Mouse (Mus musculus) lung, adult 2 months (tissue): Measurements from ENCODE around the gene Creg2. TPM values are rescaled to one million over a fixed set of nuclear protein-coding genes. Genes with fewer than 3 reads are reported as not detected.

Experiments used
- DNase-seq: peaks from one replicate; pipeline ENCODE4 v3.0.0; 2022
- H3K4me1 ChIP-seq: fragments of 200-500 bp; 2 replicates; pipeline ENCODE4 v1.6.1; 2011; ENCODE audit warnings: low read length; ENCODE audit not compliant: control insufficient read depth, insufficient read depth
- H3K4me3 ChIP-seq: fragments of 200-500 bp; replicated peaks from 2 replicates; pipeline ENCODE3; 2011; ENCODE audit warnings: low read depth, mild to moderate bottlenecking, control low read depth, low read length; ENCODE audit errors: extremely low read depth
- CTCF ChIP-seq: fragments of 200-500 bp; IDR thresholded peaks from 2 replicates; pipeline ENCODE4 v1.5.1; 2011; ENCODE audit warnings: mild to moderate bottlenecking, low read length, control low read depth; ENCODE audit not compliant: insufficient read depth
- POLR2A ChIP-seq: fragments of 200-500 bp; IDR thresholded peaks from 2 replicates; pipeline ENCODE4 v1.6.1; 2011; ENCODE audit warnings: low read depth, mild to moderate bottlenecking, control low read depth, low read length, borderline replicate concordance; ENCODE audit errors: extremely low read depth
- WGBS: fragments of 180-500 bp; shearing (Covaris S2); methylation state at CpG from one replicate; pipeline ENCODE4 v1.1.7; 2018; 5-methylcytosine and 5-hydroxymethylcytosine counted together
- polyA plus RNA-seq: library from polyadenylated mRNA; depleted of rRNA; stranded (reverse); fragments of >200 nt; gene quantifications from 2 replicates; pipeline ENCODE4 v1.2.3, GENCODE M21; 2012; rRNA removed

Creg2 gene
- polyA plus RNA-seq, 1 experiment, result 0.07 TPM

GRCm38 (mm10) chr1:39579139-39579538 lies 72.1 kb downstream of the Creg2 start:
- no peak for DNase-seq
- TF ChIP-seq CTCF (no peak), POLR2A (no peak)
- peaks cover 2% of the 10 kb centered on the region; the same call in 1 of the 2 replicates for H3K4me1 ChIP-seq
- no peak overlapping the region for H3K4me3 ChIP-seq
- WGBS, result 51% methylated on average over 6 of the region's 6 CpGs

DNA sequence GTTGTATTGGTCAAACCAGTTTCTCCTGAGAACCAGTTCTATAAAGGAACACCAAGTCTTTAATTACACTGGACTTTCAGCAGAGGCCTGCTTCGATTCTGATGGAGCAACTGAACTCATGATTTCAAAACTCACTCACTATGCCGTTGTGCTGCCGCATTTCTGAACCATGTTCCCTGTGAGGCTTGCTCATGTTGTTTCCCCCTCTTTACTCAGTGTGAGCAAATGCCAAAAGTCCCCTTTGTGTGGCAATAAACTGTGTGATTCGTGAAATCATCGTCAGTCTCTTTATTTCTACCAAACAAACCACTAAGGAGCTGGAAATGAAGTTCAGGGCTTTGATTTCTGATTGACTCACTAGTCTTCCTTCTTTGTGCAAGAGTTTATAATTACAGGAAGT lies 72.8 kb downstream of the Creg2 start:
- no peak for DNase-seq
- WGBS, result 57% methylated on average over 5 of the region's 5 CpGs
- TF ChIP-seq CTCF, result no peak
- TF ChIP-seq POLR2A, result no peak
- no peak overlapping the region for H3K4me3 ChIP-seq
- H3K4me1 ChIP-seq, result peaks cover 2% of the 10 kb centered on the region; the same call in 1 of the 2 replicates

- Histone ChIP-seq H3K4me1 (peaks cover 2% of the 10 kb centered on the region; the same call in 1 of the 2 replicates), H3K4me3 (peak within 1 kb of the TSS; percentile 88)
- TF ChIP-seq CTCF (no peak), POLR2A (peak; percentile 59; the same call in 1 of the 2 replicates)
- peak; percentile 97 for DNase-seq
- WGBS, result 1% methylated on average over 49 of the region's 49 CpGs
These were observed 74.0 kb downstream of the Creg2 start, which contains the start of gene Rnf149 for GRCm38 (mm10) chr1:39577253-39577705. Gene Rnf149 (minus strand): TSS chr1:39577405.

DNA sequence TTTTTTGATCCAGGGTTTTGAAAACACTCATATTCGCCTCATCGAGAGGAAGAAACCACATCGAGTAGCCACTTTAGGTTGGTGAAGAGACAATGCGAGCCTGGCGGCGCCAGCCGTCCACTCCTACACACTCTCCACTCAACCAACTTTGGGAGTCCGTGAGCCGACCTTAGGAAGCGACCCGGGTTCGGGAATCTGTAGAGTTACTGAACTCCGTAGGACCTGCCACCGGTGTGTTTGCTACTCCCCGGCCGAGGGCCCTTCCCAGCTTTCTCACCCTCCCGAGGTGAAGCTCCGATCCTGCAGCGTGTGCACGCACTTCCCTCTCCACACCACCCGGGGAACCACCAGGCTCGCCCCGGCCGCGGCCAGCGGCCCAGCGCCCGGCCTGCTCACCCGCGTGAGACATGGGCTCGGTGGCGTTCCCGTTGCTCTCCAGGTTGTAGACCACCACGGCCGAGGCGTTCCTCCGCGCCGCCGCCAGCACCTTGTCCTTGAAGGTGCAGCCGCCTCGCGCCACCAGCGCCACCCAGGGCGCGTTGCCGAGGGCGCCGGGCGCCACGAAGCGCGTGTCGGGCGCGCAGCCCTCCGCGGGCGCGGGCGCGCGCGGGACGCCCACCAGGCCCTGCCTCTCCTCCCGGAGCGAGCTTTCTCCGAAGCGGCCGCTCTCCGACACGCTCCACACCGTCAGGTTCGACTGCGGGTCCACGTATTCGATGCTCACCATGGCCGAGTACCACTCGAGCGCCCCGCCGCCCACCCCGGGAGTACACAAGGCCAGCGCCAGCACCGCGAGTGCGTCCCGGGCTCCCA lies 74.6 kb downstream of the Creg2 start:
- peak; percentile 74 for DNase-seq
- peak overlapping the region; percentile 88 for H3K4me3 ChIP-seq
- peaks cover 2% of the 10 kb centered on the region; the same call in 1 of the 2 replicates for H3K4me1 ChIP-seq
- TF ChIP-seq CTCF, result no peak
- WGBS, result under 1% methylated on average over 88 of the region's 88 CpGs

GRCm38 (mm10) chr1:39575778-39576375 lies 75.4 kb downstream of the Creg2 start:
- WGBS, result 26% methylated on average over 8 of the region's 8 CpGs
- no peak for TF ChIP-seq CTCF
- TF ChIP-seq POLR2A, result no peak
- DNase-seq, result no peak

DNA sequence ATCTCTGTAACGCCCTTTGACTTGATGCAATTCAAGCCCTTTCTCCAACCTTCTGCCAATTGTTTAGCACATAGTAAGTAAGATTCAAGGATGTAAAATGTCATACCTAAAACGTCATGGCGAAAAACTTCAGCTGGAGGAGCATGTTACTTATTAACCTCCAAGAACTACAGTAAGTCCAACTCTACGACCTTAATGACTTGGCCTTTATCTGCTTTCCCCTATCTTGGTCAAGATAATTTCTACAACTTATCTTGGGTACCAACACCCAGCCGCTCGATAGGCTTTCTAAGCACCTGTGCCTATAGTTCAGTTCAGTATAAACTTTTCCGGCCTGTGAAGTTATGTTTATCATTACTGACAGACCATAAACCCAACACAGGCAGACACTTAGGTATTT lies 77.4 kb downstream of the Creg2 start:
- H3K4me3 ChIP-seq, result no peak overlapping the region
- TF ChIP-seq CTCF (no peak), POLR2A (no peak)
- H3K4me1 ChIP-seq, result peaks cover 2% of the 10 kb centered on the region; the same call in 1 of the 2 replicates
- WGBS, result 67% methylated on average over 7 of the region's 7 CpGs
- no peak for DNase-seq

More at GRCm38 (mm10) chr1:39575778-39576375, 75.4 kb downstream of the Creg2 start:
- H3K4me1 ChIP-seq, result peaks cover 2% of the 10 kb centered on the region; the same call in 1 of the 2 replicates
- H3K4me3 ChIP-seq, result peak overlapping the region; percentile 88

GRCm38 (mm10) chr1:39571653-39572052 lies 79.6 kb downstream of the Creg2 start:
- no peak overlapping the region for H3K4me3 ChIP-seq
- no peak for DNase-seq
- H3K4me1 ChIP-seq, result peaks cover 2% of the 10 kb centered on the region; the same call in 1 of the 2 replicates
- 50% methylated on average over 6 of the region's 6 CpGs for WGBS
- TF ChIP-seq CTCF, result no peak
- TF ChIP-seq POLR2A, result no peak

Other genes with a start within 250 kb of the Creg2 start
- gene Tbc1d8, start 172.7 kb downstream of the Creg2 start, polyA plus RNA-seq, result 27.2 and 30.9 TPM in 2 replicates
- 17.8 and 20.4 TPM in 2 replicates for gene Cnot11, start 116.5 kb downstream of the Creg2 start, polyA plus RNA-seq
- gene Rnf149, start 74.1 kb downstream of the Creg2 start, polyA plus RNA-seq, result 17.3 and 18.2 TPM in 2 replicates
- 0.14 and 0.24 TPM in 2 replicates for gene Rfx8, start 69.5 kb upstream of the Creg2 start, polyA plus RNA-seq
- not detected in 2 replicates for gene Gm3646, start 153.9 kb upstream of the Creg2 start, polyA plus RNA-seq
- 80.4 and 94.7 TPM in 2 replicates for gene Map4k4, start 249.4 kb upstream of the Creg2 start, polyA plus RNA-seq